Comparison of ENCODE assay signal across 14 mouse cellular contexts in genomic region chr14:50973054-50973453, GRCm38 (mm10). TPM values are rescaled to one million over a fixed set of nuclear protein-coding genes. Genes with fewer than 3 reads are reported as not detected.
"Had no signal": no experiment of that assay in that cellular context is flagged by ENCODE, and none has a peak within 500 bp of the region (broad histone marks: within the 10 kb centered on the region; RNA-seq: fewer than 3 reads in every experiment).

No protein-coding gene starts in this region.

RNA-seq across cellular contexts. Expression of gene Gm49342, which starts 28.7 kb away (rescaled TPM):
- total RNA-seq: neutrophil, adult 5-6 weeks had no signal
- polyA plus RNA-seq: lung, embryonic 15.5 days; lung, postnatal 0 days; midbrain, embryonic 11.5 days; midbrain, embryonic 13.5 days; midbrain, embryonic 15.5 days; neural tube, embryonic 12.5 days; neural tube, embryonic 14.5 days; stomach, embryonic 15.5 days; stomach, postnatal 0 days had no signal

RNA-seq across cellular contexts. Expression of gene Rnase10, which starts 34.5 kb away (rescaled TPM):
- total RNA-seq: midbrain, postnatal 0 days; monocyte, adult 5-6 weeks; neutrophil, adult 5-6 weeks had no signal
- polyA plus RNA-seq: macrophage; midbrain, embryonic 11.5 days; midbrain, embryonic 13.5 days; midbrain, embryonic 15.5 days; midbrain, postnatal 0 days; neural tube, embryonic 12.5 days; spleen, adult 2 months had no signal
